Mouse (Mus musculus) right cerebral cortex, adult 2 months (tissue): ENCODE results near the gene Atp2a3.

Source experiments
- DNase-seq, 2 experiments: peaks; one replicate each; pipeline ENCODE4 v3.0.0; 2021 to 2022; ENCODE audit warnings: low spot score in 2 of 2

The Atp2a3 gene

GRCm38 (mm10) chr11:73036889-73037288, 75.9 kb downstream of the Atp2a3 start:
- DNase-seq: no peak

- no peak for DNase-seq
Measured at GRCm38 (mm10) chr11:73037691-73038090, 76.7 kb downstream of the Atp2a3 start.

- peak; percentile 55 to 64 for DNase-seq
Measured at GRCm38 (mm10) chr11:73039102-73039799, 78.3 kb downstream of the Atp2a3 start.
